Mouse (Mus musculus) c-Kit-positive CD71-positive TER-119-negative erythroid progenitor cells, embryonic 14.5 days (primary cell): ENCODE data around the gene Tesk2.

ENCODE experiments used
- DNase-seq: peaks from one replicate; pipeline ENCODE4 v3.0.0-alpha.2; 2013; ENCODE audit warnings: low read depth

Gene Tesk2

GRCm38 (mm10) chr4:116854286-116854685 is 133.5 kb downstream of the Tesk2 start:
- no peak for DNase-seq
